Mouse (Mus musculus) lung, embryonic 14.5 days (tissue): ENCODE measurements around the gene Adh6a. TPM values are rescaled to one million over a fixed set of nuclear protein-coding genes. Genes with fewer than 3 reads are reported as not detected.

Experiments used
- ATAC-seq: fragments of 200-750 bp; cut with Nextera tagmentation; 2 replicates; pipeline ENCODE4 v1.8.0; 2017; ENCODE audit warnings: mild to moderate bottlenecking, moderate TSS enrichment, moderate library complexity; ENCODE audit not compliant: insufficient read depth
- DNase-seq: peaks from one replicate; pipeline ENCODE4 v3.0.0-alpha.2; 2015
- H3K27ac ChIP-seq: fragments of 300-500 bp; sonication (generic); 2 replicates; pipeline ENCODE4 v1.5.1; 2014; ENCODE audit warnings: low read depth, mild to moderate bottlenecking, moderate library complexity
- H3K27me3 ChIP-seq: fragments of 300-500 bp; sonication (generic); 2 replicates; pipeline ENCODE4 v1.6.1; 2014; ENCODE audit warnings: low read length, control low read depth; ENCODE audit not compliant: insufficient read depth
- H3K36me3 ChIP-seq: fragments of 300-500 bp; sonication (generic); 2 replicates; pipeline ENCODE4 v1.6.1; 2014; ENCODE audit warnings: control low read depth; ENCODE audit not compliant: insufficient read depth
- H3K4me1 ChIP-seq: fragments of 300-500 bp; sonication (generic); 2 replicates; pipeline ENCODE4 v1.6.1; 2014; ENCODE audit warnings: antibody characterized with exemption, control low read depth; ENCODE audit not compliant: insufficient read depth
- H3K4me2 ChIP-seq: fragments of 300-500 bp; sonication (generic); 2 replicates; pipeline ENCODE4 v1.6.1; 2014; ENCODE audit warnings: mild to moderate bottlenecking
- H3K4me3 ChIP-seq: fragments of 300-500 bp; sonication (generic); 2 replicates; pipeline ENCODE4 v1.5.1; 2014; ENCODE audit warnings: low read depth, low read length
- H3K9ac ChIP-seq: fragments of 300-500 bp; sonication (generic); 2 replicates; pipeline ENCODE4 v1.6.1; 2014
- H3K9me3 ChIP-seq: fragments of 300-500 bp; sonication (generic); 2 replicates; pipeline ENCODE4 v1.6.1; 2016; ENCODE audit warnings: low read depth, low read length, control low read depth
- CTCF ChIP-seq: IDR thresholded peaks from 2 replicates; pipeline ENCODE4 v1.5.1; 2016; ENCODE audit warnings: antibody characterized with exemption, low read depth
- WGBS: fragments of 180-500 bp; shearing (Covaris S2); extraction: QIAGEN DNeasy Blood & Tissue Kit; methylation state at CpG from one replicate; pipeline ENCODE4 v1.1.7; 2014; 5-methylcytosine and 5-hydroxymethylcytosine counted together
- polyA plus RNA-seq: library from polyadenylated mRNA; unstranded; fragments of >200 nt; fragmentation: Nextera tagmentation; extraction: Ambion mirVana; gene quantifications from 2 replicates; pipeline ENCODE4 v1.2.1, GENCODE M21; 2014

Gene Adh6a
- polyA plus RNA-seq, 1 experiment from 2014 or later = 0.62 TPM

GRCm38 (mm10) chr3:138373920-138374319 is 60.8 kb downstream of the Adh6a start:
- no peak overlapping the region for H3K9ac ChIP-seq
- H3K4me1 ChIP-seq = no peaks in the 10 kb centered on the region
- ATAC-seq (no peak), DNase-seq (no peak)
- H3K4me2 ChIP-seq = no peak overlapping the region
- no peaks in the 10 kb centered on the region for H3K36me3 ChIP-seq
- no peaks in the 10 kb centered on the region for H3K9me3 ChIP-seq
- no peaks in the 10 kb centered on the region for H3K27me3 ChIP-seq
- WGBS = 55% methylated on average over 4 of the region's 4 CpGs
- H3K27ac ChIP-seq = no peak overlapping the region
- TF ChIP-seq CTCF = no peak
- no peak overlapping the region for H3K4me3 ChIP-seq

GRCm38 (mm10) chr3:138375148-138375547 is 62.1 kb downstream of the Adh6a start:
- no peak for DNase-seq
- Histone ChIP-seq H3K27ac (no peak overlapping the region), H3K27me3 (no peaks in the 10 kb centered on the region), H3K4me1 (no peaks in the 10 kb centered on the region), H3K4me3 (no peak overlapping the region), H3K36me3 (no peaks in the 10 kb centered on the region), H3K4me2 (no peak overlapping the region), H3K9me3 (no peaks in the 10 kb centered on the region), H3K9ac (no peak overlapping the region)
- no peak for ATAC-seq
- TF ChIP-seq CTCF = no peak
- WGBS = 77% methylated on average over 2 of the region's 2 CpGs

Other genes starting within 250 kb of the Adh6a start
- 0.21 and 0.31 TPM in 2 replicates for gene 1110002E22Rik, start 248.2 kb upstream of the Adh6a start, polyA plus RNA-seq
- gene Gm5105, start 245.9 kb upstream of the Adh6a start, polyA plus RNA-seq = 0.19 TPM in 1 of 2 replicates, not detected in the other
- gene Trmt10a, start 169.8 kb upstream of the Adh6a start, polyA plus RNA-seq = 13.8 and 14.2 TPM in 2 replicates
- gene Mttp, start 168.3 kb upstream of the Adh6a start, polyA plus RNA-seq = 6.8 and 6.9 TPM in 2 replicates
- 0.37 TPM in 1 of 2 replicates, not detected in the other for gene 4930579F01Rik, start 119.5 kb upstream of the Adh6a start, polyA plus RNA-seq
- 0.30 and 0.55 TPM in 2 replicates for gene Adh7, start 95.5 kb upstream of the Adh6a start, polyA plus RNA-seq
- 883 and 968 TPM in 2 replicates for gene Adh1, start 52.3 kb upstream of the Adh6a start, polyA plus RNA-seq
- 0.30 TPM in 1 of 2 replicates, not detected in the other for gene Adh6b, start 28.5 kb downstream of the Adh6a start, polyA plus RNA-seq
- gene Adh4, start 102.2 kb downstream of the Adh6a start, polyA plus RNA-seq = not detected in 2 replicates
- gene Adh5, start 129.8 kb downstream of the Adh6a start, polyA plus RNA-seq = 274 and 275 TPM in 2 replicates
- 58.0 and 60.9 TPM in 2 replicates for gene Metap1, start 176.2 kb downstream of the Adh6a start, polyA plus RNA-seq
- 405 and 425 TPM in 2 replicates for gene Eif4e, start 212.9 kb downstream of the Adh6a start, polyA plus RNA-seq